Mouse (Mus musculus) G1E (cell line): ENCODE data around the gene Acaca.

Experiments used
- CTCF ChIP-seq: IDR thresholded peaks from 2 replicates; pipeline ENCODE4 v1.5.1; 2012; ENCODE audit warnings: low read depth, low read length, inconsistent platforms, mixed read lengths
- GATA1 ChIP-seq: IDR thresholded peaks from 2 replicates; pipeline ENCODE4 v1.6.1; 2012; ENCODE audit warnings: borderline replicate concordance, low read length, inconsistent platforms, mixed read lengths
- GATA2 ChIP-seq: IDR thresholded peaks from 2 replicates; pipeline ENCODE4 v1.6.1; 2012; ENCODE audit warnings: low read depth, low read length, inconsistent platforms, borderline replicate concordance
- POLR2AphosphoS5 ChIP-seq: IDR thresholded peaks from 2 replicates; pipeline ENCODE4 v1.6.1; 2012; ENCODE audit warnings: low read depth, low read length, inconsistent platforms; ENCODE audit not compliant: insufficient replicate concordance
- TAL1 ChIP-seq: conservative IDR thresholded peaks from 2 replicates; pipeline ENCODE4 v1.6.1; 2012; ENCODE audit warnings: low read depth, low read length, inconsistent platforms, mixed read lengths

- TF ChIP-seq GATA2 (no peak), TAL1 (no peak), CTCF (no peak), GATA1 (no peak), POLR2AphosphoS5 (no peak)
These were observed 12.0 kb upstream of the Acaca start for GRCm38 (mm10) chr11:84117431-84117830.
